Mouse (Mus musculus): Measurements from ENCODE around the gene Alox12e.

The Alox12e gene

GRCm38 (mm10) chr11:70289236-70289635 is 33.2 kb downstream of the Alox12e start:
- in situ Hi-C loops (cut with MboI; ENCODE audit: unreplicated experiment in 2 of 2), result no loop called here

GRCm38 (mm10) chr11:70288102-70288501 is 34.3 kb downstream of the Alox12e start:
- in situ Hi-C loops (cut with MboI; ENCODE audit: unreplicated experiment in 2 of 2), result no loop called here

- in situ Hi-C loops (cut with MboI; ENCODE audit: unreplicated experiment in 2 of 2), result no loop called here
Observed at GRCm38 (mm10) chr11:70285686-70286085, 36.7 kb downstream of the Alox12e start.

- in situ Hi-C loops (cut with MboI; ENCODE audit: unreplicated experiment in 2 of 2), result no loop called here
Observed at GRCm38 (mm10) chr11:70284757-70285156, 37.7 kb downstream of the Alox12e start.

GRCm38 (mm10) chr11:70283666-70284065 is 38.8 kb downstream of the Alox12e start:
- in situ Hi-C loops (cut with MboI; ENCODE audit: unreplicated experiment in 2 of 2), result no loop called here

GRCm38 (mm10) chr11:70280441-70280840 is 42.0 kb downstream of the Alox12e start:
- in situ Hi-C loops (cut with MboI; ENCODE audit: unreplicated experiment in 2 of 2), result no loop called here

- in situ Hi-C loops (cut with MboI; ENCODE audit: unreplicated experiment in 2 of 2), result no loop called here
Observed at GRCm38 (mm10) chr11:70278961-70279360, 43.5 kb downstream of the Alox12e start.

- in situ Hi-C loops (cut with MboI; ENCODE audit: unreplicated experiment in 2 of 2), result no loop called here
Observed at GRCm38 (mm10) chr11:70271641-70272040, 50.8 kb downstream of the Alox12e start.

- in situ Hi-C loops (cut with MboI; ENCODE audit: unreplicated experiment in 2 of 2), result no loop called here
Observed at GRCm38 (mm10) chr11:70266405-70266804, 56.0 kb downstream of the Alox12e start.

GRCm38 (mm10) chr11:70265819-70266218 is 56.6 kb downstream of the Alox12e start:
- in situ Hi-C loops (cut with MboI; ENCODE audit: unreplicated experiment in 2 of 2), result no loop called here

Measured in v-Abl transformed pro-B cells (cell line).